Mouse (Mus musculus) olfactory bulb, adult 2 months (tissue): ENCODE measurements around the gene Tbc1d25.

Experiments
- CTCF ChIP-seq: fragments of 200-500 bp; IDR thresholded peaks from 2 replicates; pipeline ENCODE4 v1.5.1; 2012; ENCODE audit warnings: low read depth, mild to moderate bottlenecking, low read length, moderate library complexity; ENCODE audit not compliant: insufficient read depth
- POLR2A ChIP-seq: fragments of 200-500 bp; IDR thresholded peaks from 2 replicates; pipeline ENCODE4 v1.6.1; 2012; ENCODE audit warnings: mild to moderate bottlenecking, low read depth, low read length, moderate library complexity; ENCODE audit not compliant: insufficient read depth

DNA sequence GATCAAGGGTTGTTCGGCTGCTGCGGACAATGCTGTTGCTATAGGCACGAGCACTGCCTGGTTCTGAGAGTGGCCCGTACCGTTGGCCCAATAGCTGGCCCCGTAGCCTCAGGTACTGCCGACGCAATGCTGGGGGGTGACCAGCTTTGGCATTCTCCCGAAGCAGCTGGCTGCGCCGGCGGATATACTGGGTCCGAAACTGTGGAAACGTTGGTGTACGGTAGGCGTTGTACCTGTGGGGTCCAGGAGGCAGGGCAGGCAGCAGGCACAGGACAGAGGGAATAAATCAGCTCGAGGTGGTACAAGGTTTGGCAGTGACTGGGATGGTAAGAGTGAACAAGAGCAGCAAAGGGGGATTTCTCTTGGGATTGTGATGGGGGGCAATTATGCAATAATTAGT is 44.6 kb downstream of the Tbc1d25 start:
- TF ChIP-seq CTCF (no peak), POLR2A (no peak)
